Mouse (Mus musculus) urinary bladder, postnatal 4 days (tissue): ENCODE results near the gene Arid1b.

Experiments used
- DNase-seq, 2 experiments: peaks; one replicate each; pipeline ENCODE4 v3.0.0; 2021 to 2022; ENCODE audit warnings: low spot score in 2 of 2

The Arid1b gene

DNA sequence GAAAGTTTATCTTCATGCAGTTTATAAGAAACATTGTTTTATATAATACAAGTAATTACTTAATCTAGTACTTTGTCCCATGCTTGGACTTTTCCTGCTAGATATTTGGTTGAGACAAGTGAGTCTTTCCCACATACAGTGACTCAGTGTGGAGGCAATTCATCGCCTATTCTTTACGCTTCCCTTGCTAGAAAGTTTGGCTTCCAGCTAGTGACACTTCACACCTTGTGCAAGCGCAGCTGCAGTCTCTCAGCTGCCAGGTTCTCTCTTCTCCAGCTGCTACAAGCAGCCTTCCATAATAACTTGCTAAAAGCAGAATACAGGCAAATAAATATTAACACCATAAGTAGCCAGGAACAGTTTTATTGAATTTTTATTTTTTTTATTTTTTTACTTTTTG lies 279.6 kb downstream of the Arid1b start:
- DNase-seq, result no peak

DNA sequence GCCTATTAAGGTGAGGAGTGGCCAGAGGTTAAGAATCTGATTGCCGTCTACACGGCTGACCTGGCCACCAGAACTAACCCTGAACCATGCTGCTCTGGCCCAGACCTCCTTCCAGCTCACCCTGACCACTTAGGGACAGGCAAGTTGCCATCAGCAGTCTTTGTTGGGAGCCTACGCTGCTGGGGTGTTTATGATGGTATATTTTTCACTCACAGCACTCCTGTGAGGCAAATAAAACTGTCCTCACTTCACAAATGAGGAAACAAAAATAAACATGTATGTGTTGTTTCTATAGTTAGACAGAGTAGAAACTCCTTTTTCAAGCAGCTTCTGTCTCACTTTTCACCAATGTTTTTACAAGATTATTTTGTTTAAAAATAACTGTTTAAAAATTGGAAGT lies 280.3 kb downstream of the Arid1b start:
- DNase-seq, result no peak

DNA sequence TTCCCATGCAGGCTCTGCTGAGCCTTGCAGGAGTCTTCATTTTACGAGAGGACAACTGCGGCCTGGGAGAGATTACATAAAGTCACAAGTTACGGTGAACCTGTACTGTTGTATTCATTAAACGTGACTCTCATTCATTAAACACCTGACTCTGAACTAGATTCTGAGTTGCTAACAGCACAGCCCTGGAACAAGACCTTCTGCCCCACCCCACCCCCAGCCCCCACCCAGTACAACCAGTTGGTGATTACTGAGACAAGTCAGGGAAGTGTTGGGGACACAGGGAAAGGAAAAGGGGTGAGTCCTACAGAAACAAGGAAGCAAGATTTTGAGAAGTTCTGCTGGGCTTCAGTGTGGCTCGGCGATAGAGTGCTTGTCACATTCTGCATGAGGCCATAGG lies 281.6 kb downstream of the Arid1b start:
- no peak for DNase-seq

DNA sequence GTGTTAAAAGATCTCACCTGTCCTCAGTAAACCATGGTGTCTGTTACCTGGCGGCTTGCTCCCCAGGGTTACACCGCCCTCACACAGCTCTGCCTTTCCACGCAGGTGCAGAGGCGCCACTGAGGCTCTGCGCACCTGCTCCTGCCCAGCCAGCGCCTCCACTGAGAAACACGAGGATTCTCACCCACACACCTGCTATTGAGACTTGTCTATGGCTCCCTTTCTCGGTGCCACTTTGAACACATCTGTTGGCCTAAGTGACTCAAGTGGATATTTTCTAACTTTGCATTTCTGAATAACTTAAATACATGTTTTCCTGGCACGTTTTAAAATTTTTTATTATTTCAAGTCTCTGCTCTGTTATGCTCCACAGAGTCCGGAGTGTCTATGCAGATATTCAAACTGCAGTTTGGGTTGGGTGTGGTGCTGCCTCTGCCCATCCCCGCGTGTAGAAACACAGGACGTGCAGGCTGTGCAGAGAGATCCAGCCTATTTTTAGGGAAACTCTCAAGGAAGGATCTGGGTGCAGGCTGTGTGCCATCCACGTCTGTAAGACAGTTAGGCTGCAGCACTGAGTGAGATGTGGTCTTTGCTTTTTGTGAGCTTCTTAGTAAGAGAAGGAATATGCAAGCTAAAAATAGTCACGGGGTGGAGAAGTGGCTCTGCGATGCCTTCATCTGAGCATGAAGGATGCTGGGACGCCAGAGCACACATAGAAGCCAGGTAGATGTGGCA lies 283.2 kb downstream of the Arid1b start:
- no peak for DNase-seq

DNA sequence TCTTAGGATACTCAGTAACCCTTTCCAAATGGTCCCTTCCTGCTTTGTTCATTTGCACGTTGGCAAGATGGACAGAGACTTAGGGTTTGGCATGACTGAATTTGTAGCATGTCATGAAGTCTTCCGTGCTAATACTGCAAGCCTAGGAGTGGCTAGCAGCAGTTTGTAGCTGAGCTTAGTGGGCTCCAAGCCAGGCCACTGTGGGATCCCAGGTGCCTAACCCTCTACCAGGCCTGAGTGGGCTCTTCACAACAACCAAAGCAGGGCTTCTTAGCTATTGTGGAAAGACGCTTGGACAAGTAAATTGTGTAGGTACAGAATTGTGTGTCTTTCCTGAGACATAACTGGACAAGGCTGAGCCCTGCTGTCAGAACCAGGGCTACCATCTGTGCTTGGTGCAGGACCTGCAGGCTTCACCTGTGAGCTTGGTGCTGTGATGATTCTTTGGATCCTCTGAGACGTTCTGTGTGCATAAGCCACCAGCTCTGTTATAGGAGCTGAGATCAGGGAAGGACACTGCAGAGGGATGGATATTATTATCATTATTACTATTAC lies 286.4 kb downstream of the Arid1b start:
- DNase-seq, result no peak

DNA sequence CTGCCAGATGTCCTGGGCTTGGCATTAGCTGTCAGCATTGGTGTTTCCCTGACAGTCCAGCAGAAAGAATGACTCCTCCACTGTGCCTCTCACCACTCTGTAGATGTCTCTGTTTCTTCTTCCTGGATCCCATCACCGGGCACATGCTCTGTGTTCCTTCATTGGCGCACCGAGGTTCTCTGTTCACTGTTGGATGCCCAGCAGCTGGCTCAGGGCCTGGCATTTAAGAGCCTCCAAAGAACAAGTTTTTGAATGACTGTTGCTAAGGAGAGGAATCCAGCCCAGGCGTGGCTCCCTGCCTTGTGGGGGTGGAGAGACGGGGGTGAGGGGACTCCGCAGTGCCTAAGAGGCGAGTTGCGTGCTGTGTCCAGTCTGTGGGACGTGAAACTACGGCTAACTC lies 290.7 kb downstream of the Arid1b start:
- no peak for DNase-seq

DNA sequence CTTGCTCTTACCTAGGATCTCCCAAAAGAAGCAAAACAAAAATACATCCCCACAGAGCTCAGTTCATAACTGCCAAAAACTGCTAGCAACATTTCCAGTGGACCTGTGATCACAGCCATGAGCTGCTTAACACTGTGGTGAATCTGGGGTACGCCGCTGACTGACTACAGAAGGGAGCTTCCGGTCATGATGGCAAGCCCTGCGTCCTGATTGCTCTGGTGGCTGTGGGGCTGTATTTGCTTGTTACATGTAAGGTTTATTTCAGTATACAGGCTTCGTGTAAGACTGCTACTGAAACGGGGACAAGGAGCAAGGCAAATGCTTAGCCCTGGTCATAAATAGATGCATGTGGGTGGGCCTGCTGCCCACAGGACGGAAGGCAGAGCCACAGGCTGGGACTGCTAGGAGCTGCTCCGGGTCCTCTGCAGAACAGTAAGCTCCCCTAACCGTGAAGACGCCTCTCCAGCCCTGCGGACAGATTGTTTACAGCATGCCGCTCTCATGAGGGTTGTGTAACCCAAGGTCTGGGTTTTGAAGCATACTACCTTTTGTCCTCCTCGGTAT lies 291.8 kb downstream of the Arid1b start:
- DNase-seq, result no peak

DNA sequence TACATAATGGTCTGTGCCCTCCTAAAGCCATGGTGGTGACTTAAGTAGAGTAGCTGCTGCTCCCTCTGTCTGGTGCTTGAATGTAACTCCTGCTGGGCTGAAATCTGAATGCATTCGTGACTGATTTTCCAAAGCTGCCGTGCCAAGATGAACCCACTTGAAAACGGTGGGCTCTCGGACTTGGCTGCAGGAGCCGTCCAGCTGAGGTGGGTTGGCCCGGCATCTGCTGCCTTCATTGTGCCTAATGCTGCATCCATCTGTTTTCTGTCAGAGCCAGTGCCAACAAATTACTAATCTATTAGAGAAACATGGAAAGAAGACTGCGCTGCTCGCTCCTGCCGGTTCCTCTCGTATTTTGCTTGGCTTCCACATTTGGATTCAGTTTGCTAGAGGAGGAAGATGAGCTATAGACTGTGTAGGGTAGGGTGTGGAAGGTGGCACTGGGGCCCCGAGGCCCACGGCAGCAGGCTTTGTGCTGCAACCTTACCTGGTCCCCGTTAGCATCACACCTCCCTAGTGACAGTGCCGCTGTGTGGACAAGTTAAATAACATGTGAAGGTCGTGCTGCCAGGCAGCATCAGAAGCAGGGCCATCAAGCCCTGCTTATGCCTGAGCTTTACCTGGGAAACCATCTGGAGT lies 292.6 kb downstream of the Arid1b start:
- no peak for DNase-seq

DNA sequence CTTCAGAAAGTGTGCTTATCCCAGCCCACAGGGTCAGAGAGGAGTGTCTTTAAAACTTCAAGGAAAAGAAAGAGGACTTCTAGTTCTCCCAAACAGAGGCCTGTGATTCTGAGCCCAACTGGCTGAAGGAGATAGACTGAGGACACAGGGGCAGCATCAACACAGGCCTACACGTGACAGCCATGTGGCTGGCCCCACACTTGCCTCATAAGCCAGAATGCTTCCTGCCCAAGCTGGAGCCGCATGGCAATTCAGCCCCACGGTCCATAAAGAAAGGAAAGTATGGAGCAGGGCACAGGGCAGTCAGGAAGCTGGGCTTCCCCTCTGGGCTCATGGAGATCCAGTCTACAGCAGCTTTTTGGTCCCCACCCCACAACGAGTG lies 293.1 kb downstream of the Arid1b start:
- DNase-seq, result no peak

DNA sequence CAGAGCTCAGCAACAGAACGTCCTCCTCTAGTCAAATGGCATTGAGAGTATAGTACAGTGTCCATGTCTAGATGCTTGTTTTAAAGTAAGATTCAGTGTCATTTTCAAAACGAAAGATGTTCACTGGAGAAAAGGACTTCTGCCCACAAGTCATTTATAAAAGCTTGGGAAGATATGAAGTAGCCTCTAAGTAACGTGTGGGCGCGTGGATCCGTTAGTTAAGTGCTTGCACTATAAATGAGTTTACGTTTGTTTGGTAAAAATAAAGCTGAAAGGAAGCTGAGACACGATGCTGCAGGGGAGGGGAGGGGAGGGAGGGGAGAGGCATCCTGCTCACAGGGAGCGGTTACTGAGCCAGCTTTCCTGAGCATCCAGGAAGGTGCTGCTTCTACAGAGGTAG lies 293.5 kb downstream of the Arid1b start:
- no peak for DNase-seq

DNA sequence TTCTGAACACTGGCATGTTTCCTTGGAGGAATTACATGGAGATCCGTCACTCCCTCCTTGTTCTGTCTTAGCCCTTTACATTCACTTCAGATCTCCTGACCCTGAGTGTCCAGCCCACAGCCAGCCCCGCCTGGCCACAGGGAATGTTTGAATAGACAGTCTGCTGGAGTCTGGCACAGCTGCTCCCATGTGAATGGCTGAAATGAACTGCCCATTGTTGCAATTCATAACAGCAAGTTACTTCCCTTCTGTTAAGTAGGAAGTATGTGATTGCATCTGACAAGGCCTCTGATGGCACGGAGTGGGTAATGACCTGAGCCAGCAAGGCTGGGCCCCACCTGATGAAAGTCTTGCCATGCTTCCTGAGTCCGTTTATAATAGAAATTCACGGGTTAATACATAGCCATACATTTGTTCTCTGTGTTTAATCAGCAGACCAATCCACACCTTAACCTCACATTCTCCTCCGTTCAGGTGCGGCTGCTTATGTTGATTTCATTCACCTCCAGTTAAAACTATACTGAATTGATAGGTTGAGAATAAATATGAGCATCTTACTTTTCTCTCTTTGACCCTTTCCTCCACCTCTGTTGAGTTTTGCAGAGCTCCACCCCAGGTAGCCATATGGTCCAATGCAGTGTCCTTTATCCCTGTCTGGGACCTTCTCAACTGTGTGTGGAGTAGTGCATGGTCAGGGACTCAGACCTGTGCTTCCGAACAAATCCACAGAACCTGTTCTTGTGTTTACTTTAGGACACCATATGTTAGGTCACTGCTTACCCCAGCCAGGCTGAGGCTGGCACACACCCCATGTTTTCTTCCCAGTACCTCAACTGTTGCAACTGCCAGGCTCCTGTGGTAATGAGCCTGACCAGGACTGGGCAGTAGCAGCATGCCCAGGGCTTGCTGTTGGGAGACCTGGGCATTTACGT lies 299.8 kb downstream of the Arid1b start:
- DNase-seq, result no peak

DNA sequence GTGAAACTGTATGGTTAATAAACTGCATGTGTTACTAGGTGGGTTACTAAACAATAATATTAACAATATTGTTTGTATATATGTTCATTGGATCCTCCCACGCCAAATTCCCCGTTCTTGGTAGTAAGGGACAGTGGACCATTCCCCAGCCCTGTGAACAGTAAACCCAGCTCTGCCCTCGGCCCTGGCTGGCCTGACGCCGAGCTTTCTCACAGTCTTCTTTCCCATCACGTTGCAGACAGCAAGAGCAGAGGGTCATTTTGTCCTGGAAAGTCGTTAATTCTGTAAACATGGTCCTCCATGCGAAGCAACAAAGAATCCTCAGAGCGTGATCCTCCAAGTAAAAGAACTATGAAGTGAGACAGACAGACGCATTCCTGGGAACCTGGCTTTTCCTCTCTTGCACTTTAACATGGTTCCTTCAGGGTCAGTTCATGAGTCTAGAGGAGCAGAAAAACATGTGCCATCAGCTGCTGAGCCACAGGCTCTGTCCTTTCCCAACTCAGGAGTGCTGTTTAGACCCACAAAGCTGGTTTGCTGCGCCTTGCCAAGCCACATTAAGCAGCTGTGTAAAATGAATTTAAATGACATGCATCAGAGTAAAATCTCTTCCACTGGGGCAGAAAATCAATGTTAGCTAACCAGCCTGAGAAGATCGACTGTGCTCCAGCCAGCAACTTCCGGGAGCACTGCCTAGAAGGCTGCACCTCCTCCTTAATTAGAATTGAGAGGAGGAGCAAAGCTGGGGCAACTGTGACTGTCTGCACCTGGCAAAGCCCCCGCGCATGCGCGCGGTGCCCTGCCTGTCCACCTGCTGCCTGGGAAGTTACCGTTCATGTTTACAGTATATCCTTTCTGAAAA lies 301.2 kb downstream of the Arid1b start:
- DNase-seq, result peak in 1 of 2 experiments; percentile 26

DNA sequence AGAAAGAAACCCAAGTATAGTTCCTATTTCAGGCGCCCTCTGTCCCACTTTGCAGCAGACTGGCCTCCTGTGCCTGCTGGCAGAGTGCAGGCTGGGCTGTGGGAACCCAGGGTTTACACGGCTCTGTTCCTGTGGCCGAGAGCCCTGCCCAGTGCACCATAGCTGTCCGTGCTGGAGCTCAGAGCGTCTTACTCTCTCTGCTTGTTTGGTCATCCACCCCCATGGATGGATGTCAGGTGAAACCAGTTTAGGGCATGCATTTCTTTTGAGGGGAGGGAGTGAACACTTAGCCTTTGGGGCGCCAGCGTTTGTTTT lies 301.8 kb downstream of the Arid1b start:
- DNase-seq, result no peak

DNA sequence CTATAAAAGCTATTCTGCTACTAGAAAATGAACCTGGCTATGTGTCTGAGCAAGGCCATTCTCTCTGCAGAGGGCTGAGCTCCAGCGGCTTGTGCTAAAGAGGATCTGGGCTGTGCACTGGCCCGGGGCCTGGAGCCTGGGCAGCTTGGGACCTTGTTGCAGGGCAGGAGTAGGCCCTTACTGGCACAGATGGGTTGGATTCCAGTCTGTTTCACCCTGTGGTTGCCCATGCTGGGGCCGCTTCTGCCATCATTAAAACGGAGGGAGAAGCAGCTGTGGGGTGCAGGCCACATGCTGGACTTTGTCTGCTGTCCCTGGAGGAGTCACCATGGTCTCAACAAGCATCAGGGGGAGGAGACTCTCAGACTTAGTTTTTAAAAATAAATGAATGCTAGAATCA lies 303.4 kb downstream of the Arid1b start:
- no peak for DNase-seq

DNA sequence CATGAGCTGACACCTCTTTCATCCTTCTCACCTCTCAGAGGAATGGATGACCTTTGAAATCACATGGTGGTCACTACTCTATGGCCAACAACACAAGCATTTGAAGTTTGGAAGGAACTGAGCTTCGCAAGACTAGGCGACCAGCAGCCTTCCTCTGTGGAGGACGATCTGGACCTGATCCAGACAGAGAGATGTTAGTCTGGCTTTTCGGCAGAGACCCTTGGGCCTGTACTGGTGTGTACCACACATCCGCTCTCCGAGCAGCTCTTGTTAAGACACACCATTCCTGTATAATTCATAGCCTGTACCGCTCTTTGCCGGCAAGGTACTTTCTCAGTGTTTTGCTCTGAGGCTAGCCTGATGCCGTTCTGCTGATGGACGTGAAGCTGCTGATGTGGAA lies 303.9 kb downstream of the Arid1b start:
- DNase-seq, result no peak

DNA sequence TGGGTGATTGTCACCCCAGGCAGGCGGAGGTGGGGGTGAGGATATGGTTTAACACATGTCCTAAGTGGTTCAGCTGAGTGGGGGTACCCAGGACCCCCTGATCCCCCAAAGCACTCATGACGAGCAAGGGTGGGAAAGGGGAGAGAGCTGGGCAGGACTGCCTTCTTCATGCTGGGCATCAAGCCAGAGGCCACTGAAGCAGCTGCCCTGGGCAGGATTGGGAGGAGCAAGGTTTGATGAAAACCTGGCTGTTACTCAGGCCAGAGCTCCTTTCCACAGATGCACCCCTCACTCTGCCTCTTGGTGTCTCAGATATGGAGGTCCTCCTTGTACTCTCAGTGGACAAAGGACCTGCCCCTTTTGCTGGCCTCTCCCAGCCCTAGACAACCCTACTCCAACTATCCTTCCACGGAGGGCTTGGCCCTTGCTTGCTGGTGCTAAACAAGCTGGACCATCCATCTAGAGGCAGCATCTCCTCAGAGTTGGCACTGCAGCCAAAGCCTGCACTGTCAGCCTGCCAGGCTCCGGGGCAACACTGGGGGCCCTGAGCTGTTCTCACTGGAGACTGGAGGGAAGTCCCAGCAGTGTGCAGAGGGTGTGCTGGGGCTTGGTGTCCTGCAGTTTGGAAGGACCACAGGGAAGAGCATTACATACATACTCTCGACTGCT lies 304.9 kb downstream of the Arid1b start:
- no peak for DNase-seq

DNA sequence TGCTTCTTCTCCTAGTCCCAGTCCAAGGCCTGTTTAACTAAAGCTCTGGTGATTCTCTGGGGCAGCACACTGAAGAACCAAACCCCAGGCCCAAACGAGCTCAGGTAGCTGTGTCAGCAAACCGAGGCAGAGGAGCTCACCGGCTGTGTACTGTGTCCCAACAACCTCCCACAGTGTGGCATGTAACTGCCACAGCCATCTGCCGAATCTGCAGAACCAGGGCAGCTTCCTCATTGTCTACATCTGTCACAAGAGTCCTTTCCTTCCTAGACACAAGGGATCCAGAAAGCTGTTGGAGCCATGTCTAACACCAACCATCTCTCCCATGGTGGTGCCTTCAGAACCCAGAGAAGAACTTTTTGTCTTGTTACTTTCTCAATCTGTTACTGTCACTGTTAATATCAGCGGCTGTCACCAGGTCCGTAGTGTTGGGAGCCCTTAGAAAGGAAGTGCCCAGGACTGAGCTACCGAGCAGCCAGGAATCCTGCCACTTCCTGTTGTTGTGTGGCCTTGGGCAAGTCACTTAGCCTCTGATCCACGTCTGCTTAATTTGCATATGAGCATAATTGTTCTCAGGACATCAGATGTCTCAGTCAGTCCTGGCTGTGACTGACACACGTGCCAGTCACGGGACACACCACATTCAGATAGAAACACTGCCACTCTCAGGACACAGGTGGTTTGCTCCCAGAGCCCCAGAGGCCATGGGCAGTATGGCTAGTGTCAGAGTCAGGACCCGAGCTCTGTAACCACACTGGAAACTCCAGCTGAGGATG lies 309.0 kb downstream of the Arid1b start:
- DNase-seq, result no peak

DNA sequence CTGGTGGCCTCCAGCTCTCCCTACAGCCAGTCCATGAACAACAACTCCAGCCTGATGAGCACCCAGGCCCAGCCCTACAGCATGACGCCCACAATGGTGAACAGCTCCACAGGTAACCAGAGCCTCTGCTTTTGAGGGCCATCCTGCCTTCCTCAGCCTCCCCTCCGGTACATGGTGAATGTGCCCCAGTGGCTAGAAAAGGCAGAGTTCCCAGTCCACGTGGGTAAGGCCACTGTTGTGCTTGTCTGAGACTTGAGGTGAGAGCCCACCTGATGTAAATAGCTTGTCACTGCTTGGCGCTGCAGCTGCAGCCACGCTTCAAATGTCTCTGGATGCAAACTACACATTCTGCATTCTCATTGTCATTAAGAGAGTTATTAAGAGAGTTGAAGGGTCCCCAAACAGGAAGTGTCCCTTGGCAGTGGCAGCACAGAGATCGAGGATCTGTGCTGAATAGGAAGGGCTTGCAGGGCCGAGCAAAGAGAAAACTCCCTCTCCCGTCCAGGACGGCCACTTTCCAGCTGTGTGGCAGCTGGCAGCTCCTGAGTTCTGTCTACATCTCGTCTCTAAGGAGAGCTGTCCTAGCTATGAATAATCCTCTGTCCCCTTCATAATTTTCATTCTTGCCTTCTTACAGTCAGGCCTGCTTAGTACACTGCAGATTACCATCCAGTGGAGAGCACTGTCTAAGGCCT lies 311.8 kb downstream of the Arid1b start:
- no peak for DNase-seq

DNA sequence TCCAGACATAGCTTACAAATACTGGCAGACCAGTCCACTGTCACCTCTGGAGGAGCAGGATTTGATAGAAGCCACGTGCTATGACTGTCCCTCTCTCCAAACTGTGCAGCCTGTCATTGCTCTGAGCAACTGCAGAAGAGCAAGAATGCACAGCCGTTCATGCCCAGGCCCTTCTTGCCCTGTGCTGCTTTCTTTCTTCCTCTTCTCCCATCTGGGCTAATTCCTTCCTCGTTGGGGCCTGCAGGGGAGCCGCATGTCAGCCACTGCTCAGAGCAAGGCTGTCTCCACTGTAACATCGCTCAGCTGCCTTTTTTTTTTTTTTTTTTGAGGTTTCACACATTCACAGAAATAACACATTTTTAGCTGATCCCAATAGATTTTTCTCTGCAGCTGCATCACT lies 315.8 kb downstream of the Arid1b start:
- no peak for DNase-seq
